Mouse (Mus musculus) MEL (cell line): ENCODE data around the gene Hoxc10. TPM values are rescaled to one million over a fixed set of nuclear protein-coding genes. Genes with fewer than 3 reads are reported as not detected.
A peak's percentile ranks its signal among the peaks of the same experiment; 100 is the strongest.

ENCODE experiments used
- DNase-seq: peaks from one replicate; pipeline ENCODE4 v3.0.0; 2011; ENCODE audit warnings: low read depth, low spot score
- H3K27ac ChIP-seq: 2 replicates; pipeline ENCODE4 v1.5.1; 2012; ENCODE audit warnings: low read depth, mild to moderate bottlenecking, control low read depth, low read length, moderate library complexity; ENCODE audit not compliant: control insufficient read depth
- H3K27me3 ChIP-seq, 2 experiments: fragments of 150-350 bp in 1 of 2; sonication (generic) in 1 of 2; 2 replicates each; pipeline ENCODE4 v1.6.1; 2012; ENCODE audit warnings: low read length in 2 of 2, mild to moderate bottlenecking in 2 of 2, improper control_type of control experiment in 1 of 2, moderate library complexity in 1 of 2; ENCODE audit not compliant: insufficient read depth in 2 of 2, control insufficient read depth in 1 of 2
- H3K36me3 ChIP-seq, 2 experiments: 2 replicates each; pipeline ENCODE4 v1.6.1; 2012 to 2014; ENCODE audit warnings: low read length in 2 of 2, improper control_type of control experiment in 1 of 2, inconsistent platforms in 1 of 2, mild to moderate bottlenecking in 1 of 2; ENCODE audit not compliant: insufficient read depth in 2 of 2, control insufficient read depth in 1 of 2
- H3K4me1 ChIP-seq, 2 experiments: fragments of 150-350 bp in 1 of 2; sonication (generic) in 1 of 2; 2 replicates each; pipeline ENCODE4 v1.6.1; 2012; ENCODE audit warnings: low read length in 2 of 2, improper control_type of control experiment in 1 of 2, mild to moderate bottlenecking in 1 of 2; ENCODE audit not compliant: insufficient read depth in 2 of 2, control insufficient read depth in 1 of 2
- H3K4me3 ChIP-seq, 2 experiments: fragments of 150-350 bp in 1 of 2; sonication (generic) in 1 of 2; 2 replicates each; pipeline ENCODE4 v1.5.1; 2012; ENCODE audit warnings: low read depth in 2 of 2, low read length in 2 of 2, mild to moderate bottlenecking in 2 of 2, moderate library complexity in 2 of 2, control low read depth in 1 of 2, improper control_type of control experiment in 1 of 2; ENCODE audit not compliant: control insufficient read depth in 1 of 2, insufficient read depth in 1 of 2
- H3K79me2 ChIP-seq: 2 replicates; pipeline ENCODE4 v1.6.1; 2012; ENCODE audit warnings: mild to moderate bottlenecking, low read length, moderate library complexity; ENCODE audit not compliant: control insufficient read depth, poor library complexity, insufficient read depth
- H3K9ac ChIP-seq: 2 replicates; pipeline ENCODE4 v1.6.1; 2012; ENCODE audit warnings: low read depth, mild to moderate bottlenecking, control low read depth, low read length, moderate library complexity; ENCODE audit not compliant: control insufficient read depth, poor library complexity, severe bottlenecking
- H3K9me3 ChIP-seq: fragments of 150-350 bp; sonication (generic); replicated peaks from 2 replicates; pipeline ENCODE4 v1.6.1; 2012; ENCODE audit warnings: mild to moderate bottlenecking, low read length, improper control_type of control experiment, moderate library complexity; ENCODE audit not compliant: insufficient read depth
- BHLHE40 ChIP-seq: IDR thresholded peaks from 2 replicates; pipeline ENCODE4 v1.6.1; 2012; ENCODE audit warnings: low read depth, mild to moderate bottlenecking, inconsistent platforms, low read length, improper control_type of control experiment, borderline replicate concordance
- CHD2 ChIP-seq: IDR thresholded peaks from 2 replicates; pipeline ENCODE4 v1.6.1; 2011; ENCODE audit warnings: low read length, improper control_type of control experiment
- CTCF ChIP-seq, 3 experiments: IDR thresholded peaks in 2 of 3; conservative IDR thresholded peaks in 1 of 3; 2 replicates each; pipeline ENCODE4 v1.5.1; 2011 to 2012; ENCODE audit warnings: low read length in 3 of 3, low read depth in 2 of 3, mild to moderate bottlenecking in 2 of 3, improper control_type of control experiment in 1 of 3, inconsistent platforms in 1 of 3, mixed read lengths in 1 of 3, moderate library complexity in 1 of 3; ENCODE audit not compliant: control insufficient read depth in 1 of 3, insufficient read depth in 1 of 3, poor library complexity in 1 of 3, severe bottlenecking in 1 of 3
- E2F4 ChIP-seq: IDR thresholded peaks from 2 replicates; pipeline ENCODE4 v1.6.1; 2011; ENCODE audit warnings: low read depth, low read length, improper control_type of control experiment, borderline replicate concordance
- ELF1 ChIP-seq: IDR thresholded peaks from 2 replicates; pipeline ENCODE4 v1.6.1; 2014; ENCODE audit warnings: low read depth, mild to moderate bottlenecking, inconsistent platforms, low read length, improper control_type of control experiment, moderate library complexity
- EP300 ChIP-seq, 2 experiments: IDR thresholded peaks; 2 replicates each; pipeline ENCODE4 v1.6.1; 2011; ENCODE audit warnings: improper control_type of control experiment in 2 of 2, low read length in 2 of 2, low read depth in 1 of 2, mild to moderate bottlenecking in 1 of 2
- ETS1 ChIP-seq: IDR thresholded peaks from 2 replicates; pipeline ENCODE4 v1.6.1; 2012; ENCODE audit warnings: low read depth, mild to moderate bottlenecking, inconsistent platforms, low read length, improper control_type of control experiment, moderate library complexity
- GABPA ChIP-seq: IDR thresholded peaks from 2 replicates; pipeline ENCODE4 v1.6.1; 2012; ENCODE audit warnings: low read depth, mild to moderate bottlenecking, inconsistent platforms, low read length, improper control_type of control experiment, moderate library complexity
- HCFC1 ChIP-seq: IDR thresholded peaks from 2 replicates; pipeline ENCODE4 v1.6.1; 2012; ENCODE audit warnings: low read depth, mild to moderate bottlenecking, inconsistent platforms, low read length, improper control_type of control experiment, moderate library complexity
- JUND ChIP-seq: IDR thresholded peaks from 2 replicates; pipeline ENCODE4 v1.6.1; 2011; ENCODE audit warnings: low read depth, mild to moderate bottlenecking, improper control_type of control experiment, low read length
- KAT2A ChIP-seq: conservative IDR thresholded peaks from 2 replicates; pipeline ENCODE4 v1.6.1; 2012; ENCODE audit warnings: low read depth, low read length, improper control_type of control experiment, inconsistent platforms
- MAX ChIP-seq: IDR thresholded peaks from 2 replicates; pipeline ENCODE4 v1.6.1; 2011; ENCODE audit warnings: low read length, improper control_type of control experiment
- MAZ ChIP-seq: IDR thresholded peaks from 2 replicates; pipeline ENCODE4 v1.6.1; 2012; ENCODE audit warnings: low read depth, mild to moderate bottlenecking, inconsistent platforms, low read length, improper control_type of control experiment
- MEF2A ChIP-seq: IDR thresholded peaks from 2 replicates; pipeline ENCODE4 v1.6.1; 2014; ENCODE audit warnings: low read depth, mild to moderate bottlenecking, inconsistent platforms, low read length, improper control_type of control experiment; ENCODE audit not compliant: poor library complexity, insufficient replicate concordance, severe bottlenecking; ENCODE audit errors: extremely low read depth
- MXI1 ChIP-seq: IDR thresholded peaks from 2 replicates; pipeline ENCODE4 v1.6.1; 2011; ENCODE audit warnings: mild to moderate bottlenecking, low read depth, low read length, improper control_type of control experiment
- MYC ChIP-seq: IDR thresholded peaks from 2 replicates; pipeline ENCODE4 v1.6.1; 2011; ENCODE audit warnings: low read depth, mild to moderate bottlenecking, low read length, improper control_type of control experiment, moderate library complexity
- NELFE ChIP-seq: IDR thresholded peaks from 2 replicates; pipeline ENCODE4 v1.6.1; 2011; ENCODE audit warnings: low read depth, low read length, improper control_type of control experiment
- NRF1 ChIP-seq: IDR thresholded peaks from 2 replicates; pipeline ENCODE4 v1.6.1; 2014; ENCODE audit warnings: low read depth, mild to moderate bottlenecking, inconsistent platforms, low read length, improper control_type of control experiment, moderate library complexity; ENCODE audit not compliant: poor library complexity, insufficient read depth, severe bottlenecking
- POLR2A ChIP-seq, 2 experiments: IDR thresholded peaks; 2 replicates each; pipeline ENCODE4 v1.6.1; 2011 to 2012; ENCODE audit warnings: low read length in 2 of 2, mild to moderate bottlenecking in 2 of 2, control low read depth in 1 of 2, improper control_type of control experiment in 1 of 2, low read depth in 1 of 2, moderate library complexity in 1 of 2; ENCODE audit not compliant: control insufficient read depth in 1 of 2, insufficient read depth in 1 of 2, poor library complexity in 1 of 2
- RAD21 ChIP-seq: IDR thresholded peaks from 2 replicates; pipeline ENCODE4 v1.6.1; 2011; ENCODE audit warnings: mild to moderate bottlenecking, low read depth, low read length, improper control_type of control experiment
- RCOR1 ChIP-seq: IDR thresholded peaks from 2 replicates; pipeline ENCODE4 v1.6.1; 2012; ENCODE audit warnings: low read depth, mild to moderate bottlenecking, inconsistent platforms, low read length, improper control_type of control experiment
- SIN3A ChIP-seq: IDR thresholded peaks from 2 replicates; pipeline ENCODE4 v1.6.1; 2012; ENCODE audit warnings: low read length, improper control_type of control experiment, inconsistent platforms
- SMC3 ChIP-seq: IDR thresholded peaks from 2 replicates; pipeline ENCODE4 v1.6.1; 2011; ENCODE audit warnings: low read depth, low read length, improper control_type of control experiment
- ZC3H11A ChIP-seq: IDR thresholded peaks from 2 replicates; pipeline ENCODE4 v1.6.1; 2012; ENCODE audit warnings: low read depth, mild to moderate bottlenecking, inconsistent platforms, low read length, improper control_type of control experiment
- ZMIZ1 ChIP-seq: IDR thresholded peaks from 2 replicates; pipeline ENCODE4 v1.6.1; 2012; ENCODE audit warnings: low read depth, mild to moderate bottlenecking, inconsistent platforms, low read length, improper control_type of control experiment, moderate library complexity
- ZNF384 ChIP-seq: IDR thresholded peaks from 2 replicates; pipeline ENCODE4 v1.6.1; 2012; ENCODE audit warnings: low read depth, mild to moderate bottlenecking, inconsistent platforms, low read length, improper control_type of control experiment
- polyA plus RNA-seq, 2 experiments: library from polyadenylated mRNA; stranded (reverse) in 1 of 2; unstranded in 1 of 2; fragments of >175 nt in 1 of 2; fragments of >200 nt in 1 of 2; gene quantifications; 2 replicates each; pipeline versions ENCODE4 v1.2.1 to v1.2.4; 2012; ENCODE audit warnings: low replicate concordance in 2 of 2, low read depth in 1 of 2; ENCODE audit not compliant: insufficient read length in 2 of 2, insufficient read depth in 1 of 2, missing spikeins in 1 of 2
- total RNA-seq: library from RNA; depleted of rRNA; stranded (reverse); fragments of 300-350 nt; gene quantifications from 2 replicates; pipeline ENCODE4 v1.2.3, GENCODE M21; 2012

Hoxc10 gene
- total and polyA plus RNA-seq, 3 experiments: 6.8 to 24.8 TPM; not detected in 1

- peak; percentile 24; the same call in 1 of the 2 replicates for TF ChIP-seq NELFE
- TF ChIP-seq RAD21: no peak
- no peak for TF ChIP-seq MAX
- no peak for TF ChIP-seq ZMIZ1
- TF ChIP-seq HCFC1: no peak
- TF ChIP-seq POLR2A (IDR thresholded peaks at IDR 0.05; ENCODE audit: control insufficient read depth in 1 of 2, insufficient read depth in 1 of 2, low read depth in 1 of 2, low read length in 2 of 2, poor library complexity in 1 of 2): peak; percentile 31 to 46
- no peak for TF ChIP-seq ZNF384
- no peak for TF ChIP-seq RCOR1
Measured at GRCm38 (mm10) chr15:102967511-102968397, 1.2 kb downstream of the Hoxc10 start (continued).

- TF ChIP-seq MAZ (peak; percentile 69), ELF1 (no peak), GABPA (no peak), MYC (no peak), ETS1 (0 out of 2 replicates have a peak, but pooled peaks have one; percentile 22), BHLHE40 (no peak), CHD2 (no peak), KAT2A (no peak), ZNF384 (peak; percentile 97)
- TF ChIP-seq, all 39 proteins: peak for 3
- no peak overlapping the region for H3K9ac ChIP-seq
- H3K4me3 ChIP-seq: no peak overlapping the region
- H3K79me2 ChIP-seq: peaks cover 31% of the 10 kb centered on the region
- no peak for DNase-seq
- peaks cover 12 to 19% of the 10 kb centered on the region in 2 experiments for H3K4me1 ChIP-seq
- no peaks in the 10 kb centered on the region; a peak in 2 of 4 replicates for H3K27me3 ChIP-seq
- H3K36me3 ChIP-seq: peaks cover 0 to 18% of the 10 kb centered on the region in 2 experiments; a peak in 2 of 4 replicates
- H3K27ac ChIP-seq: no peak overlapping the region
- H3K9me3 ChIP-seq: no peaks in the 10 kb centered on the region
Measured at GRCm38 (mm10) chr15:102969296-102969695, 2.7 kb downstream of the Hoxc10 start.

GRCm38 (mm10) chr15:102970740-102971139, 4.1 kb downstream of the Hoxc10 start:
- H3K4me3 ChIP-seq: peak overlapping the region in 1 of 2 experiments; percentile 10; a peak in 2 of 4 replicates
- peak overlapping the region; percentile 23; the same call in 1 of the 2 replicates for H3K9ac ChIP-seq
- H3K27me3 ChIP-seq: no peaks in the 10 kb centered on the region
- H3K9me3 ChIP-seq: no peaks in the 10 kb centered on the region
- peak; percentile 72 for DNase-seq
- peaks cover 0 to 18% of the 10 kb centered on the region in 2 experiments; a peak in 2 of 4 replicates for H3K36me3 ChIP-seq
- H3K27ac ChIP-seq: no peak overlapping the region
- H3K4me1 ChIP-seq: peaks cover 12 to 19% of the 10 kb centered on the region in 2 experiments
- peaks cover 35% of the 10 kb centered on the region for H3K79me2 ChIP-seq
- TF ChIP-seq SIN3A (peak; percentile 63), ZNF384 (0 out of 2 replicates have a peak, but pooled peaks have one; percentile 15), SMC3 (peak; percentile 52), MEF2A (no peak), MAX (no peak), RAD21 (peak; percentile 41), ELF1 (no peak), CTCF (IDR thresholded peaks at IDR 0.05 in 2 of 3, conservative IDR thresholded peaks at IDR 0.05 in 1 of 3; ENCODE audit: control insufficient read depth in 1 of 3, insufficient read depth in 1 of 3, low read depth in 2 of 3, low read length in 3 of 3, poor library complexity in 1 of 3, severe bottlenecking in 1 of 3) (peak in 2 of 3 experiments; percentile 36 to 73; a peak in 3 of 6 replicates), MAZ (no peak), HCFC1 (0 out of 2 replicates have a peak, but pooled peaks have one; percentile 23), MXI1 (no peak), NRF1 (no peak), E2F4 (no peak), GABPA (no peak), EP300 (IDR thresholded peaks at IDR 0.05; ENCODE audit: low read depth in 1 of 2, low read length in 2 of 2) (no peak), ZC3H11A (peak; percentile 39; the same call in 1 of the 2 replicates), JUND (no peak)
